Mouse (Mus musculus) urinary bladder, adult 2 months (tissue): ENCODE data around the gene Qtrt1. TPM values are rescaled to one million over a fixed set of nuclear protein-coding genes. Genes with fewer than 3 reads are reported as not detected.
"Not testable (repeated sequence)": the region's sequence is repeated elsewhere in the genome, so short reads cannot be mapped to it uniquely, and the experiment has no call there.

ENCODE experiments used
- DNase-seq: peaks from one replicate; pipeline ENCODE4 v3.0.0; 2022; ENCODE audit warnings: low spot score
- polyA plus RNA-seq: library from polyadenylated mRNA; depleted of rRNA; stranded (reverse); fragments of >200 nt; gene quantifications from 2 replicates; pipeline ENCODE4 v1.2.3, GENCODE M21; 2012; rRNA removed

Gene Qtrt1
- polyA plus RNA-seq, 1 experiment: 38.8 TPM

- no peak for DNase-seq
Observed at GRCm38 (mm10) chr9:21450270-21450669, 38.6 kb downstream of the Qtrt1 start.

- no peak for DNase-seq
Observed at GRCm38 (mm10) chr9:21451391-21451790, 39.8 kb downstream of the Qtrt1 start.

- no peak for DNase-seq
Observed at GRCm38 (mm10) chr9:21451870-21452269, 40.2 kb downstream of the Qtrt1 start.

- no peak for DNase-seq
Observed at GRCm38 (mm10) chr9:21453003-21453402, 41.4 kb downstream of the Qtrt1 start.

- no peak for DNase-seq
Observed at GRCm38 (mm10) chr9:21453459-21453858, 41.8 kb downstream of the Qtrt1 start.

- no peak for DNase-seq
Observed at GRCm38 (mm10) chr9:21454556-21454955, 42.9 kb downstream of the Qtrt1 start.

- DNase-seq: no peak
Observed at GRCm38 (mm10) chr9:21455103-21455770, 43.6 kb downstream of the Qtrt1 start.

GRCm38 (mm10) chr9:21456246-21456929 is 44.8 kb downstream of the Qtrt1 start:
- DNase-seq: no peak

GRCm38 (mm10) chr9:21456930-21457634 is 45.4 kb downstream of the Qtrt1 start:
- no peak for DNase-seq

- DNase-seq: no peak
Observed at GRCm38 (mm10) chr9:21458821-21459220, 47.2 kb downstream of the Qtrt1 start.

- DNase-seq: no peak
Observed at GRCm38 (mm10) chr9:21460400-21460940, 48.8 kb downstream of the Qtrt1 start.

GRCm38 (mm10) chr9:21463138-21463590 is 51.5 kb downstream of the Qtrt1 start:
- no peak for DNase-seq

GRCm38 (mm10) chr9:21463766-21464564 is 52.3 kb downstream of the Qtrt1 start:
- DNase-seq: no peak

- not testable (repeated sequence) for DNase-seq
Observed at GRCm38 (mm10) chr9:21464565-21464928, 52.9 kb downstream of the Qtrt1 start.

GRCm38 (mm10) chr9:21469032-21470024 is 57.7 kb downstream of the Qtrt1 start:
- DNase-seq: no peak

Other genes with a start within 250 kb of the Qtrt1 start
- gene Pde4a, start 246.1 kb upstream of the Qtrt1 start, polyA plus RNA-seq: 8.3 and 11.6 TPM in 2 replicates
- 36.8 and 38.7 TPM in 2 replicates for gene Keap1, start 172.5 kb upstream of the Qtrt1 start, polyA plus RNA-seq
- 0.32 and 0.47 TPM in 2 replicates for gene S1pr5, start 163.4 kb upstream of the Qtrt1 start, polyA plus RNA-seq
- gene Atg4d, start 146.5 kb upstream of the Qtrt1 start, polyA plus RNA-seq: 23.6 and 27.3 TPM in 2 replicates
- 31.0 and 31.8 TPM in 2 replicates for gene Kri1, start 123.9 kb upstream of the Qtrt1 start, polyA plus RNA-seq
- 17.9 and 18.2 TPM in 2 replicates for gene Cdkn2d, start 120.4 kb upstream of the Qtrt1 start, polyA plus RNA-seq
- gene Ap1m2, start 99.5 kb upstream of the Qtrt1 start, polyA plus RNA-seq: 40.7 and 46.5 TPM in 2 replicates
- 136 and 143 TPM in 2 replicates for gene Slc44a2, start 91.1 kb upstream of the Qtrt1 start, polyA plus RNA-seq
- gene Ilf3, start 44.0 kb upstream of the Qtrt1 start, polyA plus RNA-seq: 43.9 and 48.5 TPM in 2 replicates
- 76.4 and 91.4 TPM in 2 replicates for gene Dnm2, start 13.1 kb downstream of the Qtrt1 start, polyA plus RNA-seq
- 32.2 and 36.4 TPM in 2 replicates for gene Tmed1, start 98.4 kb downstream of the Qtrt1 start, polyA plus RNA-seq
- 5.5 and 5.7 TPM in 2 replicates for gene AB124611, start 114.3 kb downstream of the Qtrt1 start, polyA plus RNA-seq
- 36.1 and 50.3 TPM in 2 replicates for gene Carm1, start 135.1 kb downstream of the Qtrt1 start, polyA plus RNA-seq
- 30.5 and 32.5 TPM in 2 replicates for gene Timm29, start 180.9 kb downstream of the Qtrt1 start, polyA plus RNA-seq
- gene Yipf2, start 181.0 kb downstream of the Qtrt1 start, polyA plus RNA-seq: 29.9 and 33.8 TPM in 2 replicates
- 56.6 and 63.0 TPM in 2 replicates for gene Smarca4, start 204.3 kb downstream of the Qtrt1 start, polyA plus RNA-seq